Mouse (Mus musculus): ENCODE measurements around the gene Nek9.

Gene Nek9

DNA sequence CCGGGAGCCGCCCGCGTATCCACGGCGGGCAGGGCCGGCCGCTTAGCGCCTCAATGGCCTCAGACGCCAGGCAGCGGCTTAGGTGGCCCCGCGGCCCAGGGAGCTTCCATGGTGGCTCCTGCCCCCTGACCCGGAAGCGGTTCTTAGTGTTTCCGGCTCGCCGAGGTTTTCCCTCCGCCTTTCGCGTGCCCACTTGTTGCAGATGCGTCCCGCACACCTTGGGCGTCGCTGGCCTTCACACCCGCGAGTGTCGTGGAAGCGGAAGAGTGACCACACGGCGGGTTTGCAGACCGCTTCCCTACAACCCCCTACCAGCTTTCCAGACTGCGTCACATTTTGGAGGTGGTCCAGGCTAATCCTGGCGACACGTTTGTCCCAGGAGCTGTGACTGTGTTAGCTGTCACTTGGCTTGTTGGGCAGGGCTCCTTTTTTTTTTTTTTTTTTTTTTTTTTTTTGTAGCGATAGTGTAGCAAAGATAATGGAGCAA is at the start of gene Nek9:
Gene Nek9 (minus strand): TSS at position 120 of the 487 bp plus-strand sequence.
- DNase-seq (ENCODE audit: extremely low spot score): peak; percentile 94

DNA sequence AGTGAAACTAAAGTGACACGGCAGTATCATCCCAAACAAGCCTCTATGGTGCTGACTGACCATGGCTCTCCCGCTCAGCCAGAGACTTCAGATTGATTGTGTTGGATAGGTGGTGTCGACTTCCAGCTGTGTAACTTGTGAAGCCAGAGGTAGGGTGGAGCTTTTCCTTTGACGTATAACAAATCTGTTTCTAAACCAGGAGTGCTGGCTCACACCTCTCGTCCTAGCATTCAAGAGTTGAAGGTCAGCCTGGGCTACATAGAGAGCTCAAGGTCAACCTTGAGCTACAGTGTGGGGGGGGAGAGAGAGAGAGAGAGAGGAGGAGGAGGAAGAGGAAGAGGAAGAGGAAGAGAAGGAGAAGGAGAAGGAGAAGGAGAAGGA is 46.8 kb upstream of the Nek9 start:
- no peak for DNase-seq (ENCODE audit: extremely low spot score)

DNA sequence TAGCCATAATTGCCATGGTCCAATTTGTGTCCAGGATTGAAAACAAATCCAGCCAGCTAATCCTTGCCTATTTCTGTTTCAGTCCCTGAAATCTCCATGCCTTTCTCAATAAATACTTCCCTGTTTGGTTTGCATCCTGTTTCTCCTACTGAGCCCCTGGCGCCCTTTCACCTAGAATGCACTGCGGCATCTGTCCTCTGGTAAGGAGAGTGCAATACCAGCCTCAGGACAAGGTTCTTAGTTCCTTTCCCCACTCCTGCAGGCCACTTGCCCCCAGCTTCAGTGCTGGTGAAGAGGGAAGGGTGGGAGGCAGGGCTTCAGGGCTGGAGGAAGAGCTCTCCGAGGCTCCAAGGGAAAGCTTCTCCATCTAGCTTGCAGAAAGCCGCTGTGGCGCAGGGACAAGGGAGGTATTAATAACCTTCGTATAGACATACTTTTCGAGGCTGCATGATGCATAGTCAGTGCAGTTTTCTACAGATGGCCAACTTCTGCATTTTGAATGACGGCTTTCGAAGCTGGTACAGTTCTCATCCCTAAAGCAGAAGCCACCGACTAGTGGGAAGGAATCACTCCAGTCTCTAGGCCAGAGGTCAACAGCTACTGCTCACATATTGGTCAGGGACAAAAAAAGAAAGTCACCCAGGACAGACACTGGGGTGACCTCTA is 46.3 kb upstream of the Nek9 start:
- DNase-seq (ENCODE audit: extremely low spot score): no peak

DNA sequence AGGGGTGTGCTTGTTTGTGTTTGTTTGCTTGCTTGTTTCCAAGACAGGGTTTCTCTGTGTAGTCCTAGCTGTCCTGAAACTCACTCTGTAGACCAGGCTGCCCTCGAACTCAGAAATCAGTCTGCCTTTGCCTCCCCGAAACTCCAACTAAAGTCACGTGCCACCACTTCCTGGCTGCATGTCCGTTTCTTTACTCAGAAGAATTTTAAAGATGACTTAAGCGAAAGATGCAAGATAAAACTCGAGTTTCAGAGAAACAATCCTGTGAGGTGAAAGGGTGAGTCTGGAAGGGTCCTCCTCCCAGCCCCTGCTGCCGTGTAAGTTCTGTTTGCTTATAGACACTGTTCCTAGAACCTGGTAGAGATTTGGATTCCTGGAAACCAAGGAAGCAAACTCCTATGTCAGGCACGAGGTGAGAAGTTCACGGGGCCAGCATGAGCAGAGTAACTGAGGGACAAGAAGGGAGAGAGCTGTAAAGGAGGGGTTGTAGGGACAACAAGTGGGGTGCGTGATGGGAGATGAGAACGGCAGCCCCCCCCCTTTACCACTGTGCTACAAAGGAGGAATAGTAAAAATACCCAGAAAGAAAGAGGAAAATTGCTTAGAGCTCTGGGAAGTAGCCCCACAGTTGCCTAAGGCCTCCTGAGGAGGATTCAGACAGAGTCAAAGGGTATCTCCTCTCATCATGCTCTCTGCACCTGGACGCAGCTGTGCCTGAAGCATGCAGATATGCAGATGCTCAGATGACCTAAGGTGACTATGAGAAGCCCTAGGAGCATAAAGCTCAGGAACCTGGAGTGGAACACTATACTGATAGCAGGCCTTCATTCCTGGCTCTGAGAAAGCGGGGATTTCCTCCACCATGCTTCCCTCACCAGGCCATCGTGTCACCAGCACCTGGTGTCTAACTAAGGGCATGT is 43.9 kb upstream of the Nek9 start:
- DNase-seq (ENCODE audit: extremely low spot score): no peak

DNA sequence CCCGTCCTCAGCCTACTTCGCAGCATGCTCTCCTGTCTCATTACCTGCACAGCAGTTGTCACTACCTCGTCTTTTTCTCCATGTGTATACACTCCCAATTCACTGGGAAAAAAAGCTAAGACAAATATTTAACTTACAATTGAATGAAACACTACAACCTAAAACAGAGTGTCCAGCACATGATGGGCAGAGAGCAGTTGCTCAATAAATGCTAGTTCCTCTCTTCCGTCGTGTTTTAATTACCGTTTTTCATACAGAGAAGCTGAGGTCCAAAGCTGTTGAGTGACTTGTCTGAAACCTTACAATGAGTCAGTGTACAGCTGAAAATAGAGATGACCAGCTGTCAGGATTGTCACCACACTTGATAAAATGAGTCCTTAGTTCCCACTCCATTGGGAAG is 42.4 kb upstream of the Nek9 start:
- no peak for DNase-seq (ENCODE audit: extremely low spot score)

DNA sequence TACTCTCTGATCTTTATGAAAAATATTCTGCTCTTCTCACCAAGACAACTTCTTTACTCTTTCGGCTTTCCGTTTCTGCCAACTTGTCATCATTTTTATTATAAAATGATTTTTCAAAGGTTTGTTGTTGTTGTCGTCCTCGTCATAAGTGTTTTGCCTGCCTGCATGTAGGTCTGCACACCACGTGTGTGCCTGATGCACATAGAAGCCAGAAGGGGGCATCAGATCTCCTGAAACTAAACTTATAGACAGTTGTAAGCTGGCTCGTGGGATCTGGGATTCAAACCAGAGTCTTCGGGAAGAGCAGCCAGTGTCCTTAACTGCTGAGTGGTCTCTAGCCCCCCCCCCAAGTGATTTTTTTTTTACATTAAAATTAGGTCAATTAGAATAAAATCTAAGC is 41.8 kb upstream of the Nek9 start:
- no peak for DNase-seq (ENCODE audit: extremely low spot score)

DNA sequence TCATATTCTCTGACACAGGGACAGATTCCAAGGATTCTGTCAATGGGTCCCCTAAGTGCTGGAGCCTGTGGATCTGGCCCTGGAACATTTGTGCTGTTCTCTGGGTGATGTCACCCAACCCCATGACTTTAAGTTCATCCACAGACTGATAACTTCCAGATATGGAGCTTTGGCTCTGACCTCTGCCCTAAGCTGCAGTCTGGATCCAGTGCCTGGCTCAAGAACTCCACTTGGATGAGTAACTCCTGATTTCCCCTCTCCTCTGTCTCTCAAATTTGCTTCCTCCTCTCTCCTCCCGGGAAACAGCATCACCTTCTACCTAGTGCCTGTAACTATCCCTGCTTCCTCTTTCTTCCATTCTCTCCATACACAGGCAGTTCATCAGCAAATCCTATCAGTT is 41.1 kb upstream of the Nek9 start:
- DNase-seq (ENCODE audit: extremely low spot score): no peak

DNA sequence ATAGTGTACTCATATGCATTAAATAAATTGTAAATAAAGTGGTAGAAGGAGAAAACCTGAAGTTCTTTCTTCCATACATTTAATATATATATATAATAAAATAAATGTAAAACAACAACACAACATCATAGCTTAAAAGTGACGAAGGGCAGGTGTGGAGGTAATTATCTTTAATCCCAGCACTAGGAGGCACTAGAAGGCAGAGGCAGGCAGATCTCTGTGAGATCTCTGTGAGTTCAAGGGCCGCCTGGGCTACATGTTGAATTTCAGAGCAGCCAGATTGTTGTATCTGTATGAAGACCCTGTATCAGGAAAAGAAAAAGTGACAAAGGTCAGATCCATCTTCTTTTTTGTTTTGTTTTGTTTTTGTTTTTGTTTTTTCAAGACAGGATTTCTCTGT is 39.1 kb upstream of the Nek9 start:
- DNase-seq (ENCODE audit: extremely low spot score): no peak

DNA sequence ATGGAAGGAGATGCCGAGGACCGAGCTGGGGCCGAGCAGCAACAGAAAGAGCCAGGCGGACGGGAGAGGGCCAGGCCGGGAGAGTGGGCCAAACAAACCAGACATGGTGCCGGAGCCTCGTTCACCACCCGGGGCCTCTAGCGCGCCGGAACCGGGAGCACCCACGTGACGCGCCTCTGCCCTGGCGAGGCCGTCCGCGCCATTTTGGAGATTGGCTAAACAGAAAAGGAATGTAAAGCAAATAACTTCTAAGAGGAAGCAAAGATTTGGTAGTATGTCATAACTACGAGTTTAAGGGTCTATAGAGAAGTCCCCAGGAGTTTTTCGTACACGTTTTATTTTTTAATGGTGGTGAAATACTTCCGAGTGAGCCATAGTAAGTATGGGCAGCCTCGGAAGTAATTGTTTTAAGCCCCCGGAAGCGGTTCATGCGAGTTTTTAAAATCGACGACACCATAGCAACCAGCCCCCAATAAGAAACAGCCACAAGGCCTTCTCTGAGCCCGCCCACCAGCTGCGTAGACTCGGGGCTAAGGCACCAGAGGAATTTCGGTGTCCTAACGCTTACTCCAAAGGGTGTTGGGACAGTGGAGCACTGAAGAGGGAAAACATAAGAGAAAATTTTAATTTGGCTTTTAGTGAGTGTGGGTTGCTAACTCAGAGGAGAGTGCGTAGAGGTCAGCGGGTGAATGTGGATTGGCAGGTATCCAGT is 35.6 kb upstream of the Nek9 start, which contains the start of gene Tmed10:
Gene Tmed10 (minus strand): TSS at position 287 of the 712 bp plus-strand sequence.
- DNase-seq (ENCODE audit: extremely low spot score): peak; percentile 92

DNA sequence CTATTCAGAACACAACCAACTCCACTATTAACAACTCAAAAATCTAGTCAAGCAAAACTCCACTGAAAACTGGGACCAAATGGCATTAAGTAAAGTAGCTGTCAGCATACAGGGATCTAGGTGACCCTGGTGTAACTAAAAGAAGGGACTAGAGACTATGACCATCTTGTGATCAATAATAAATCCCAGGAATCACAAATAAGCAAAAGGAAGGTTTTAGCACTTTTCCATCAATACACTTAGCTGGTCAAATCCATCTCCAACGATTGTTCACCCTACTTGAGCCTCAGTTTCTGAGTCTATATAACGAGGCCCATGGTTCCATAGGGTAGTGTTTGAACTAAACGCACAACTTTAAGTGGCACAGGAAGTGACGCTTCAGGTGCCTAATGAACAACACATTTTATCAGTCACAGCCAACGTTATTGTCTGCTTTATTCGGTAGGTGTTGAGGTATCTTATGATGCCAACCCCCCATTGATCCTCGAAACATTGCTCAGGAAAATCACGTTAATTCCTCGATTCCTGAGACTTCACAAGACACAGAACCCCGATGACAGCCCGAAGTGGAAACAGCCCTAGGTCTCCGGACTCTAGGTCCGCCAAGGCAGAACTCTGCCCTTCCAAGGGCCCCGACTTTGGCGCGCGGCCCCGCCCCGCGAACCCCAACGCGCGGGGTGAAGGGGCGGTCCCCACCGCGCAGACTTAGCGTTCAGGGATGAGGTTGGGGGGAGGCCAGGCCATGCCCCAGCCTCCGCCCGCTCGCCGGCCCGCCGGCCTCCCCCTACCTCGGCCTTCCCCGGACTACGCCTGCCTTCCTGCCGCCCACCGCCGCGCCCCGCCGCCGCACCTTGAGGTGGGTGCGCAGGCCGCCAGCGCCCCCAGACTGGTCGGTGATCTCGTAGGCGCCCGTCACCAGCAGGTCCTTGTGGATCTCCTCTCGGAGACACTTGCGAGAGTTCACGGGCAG is 34.7 kb upstream of the Nek9 start:
- peak; percentile 42 for DNase-seq (ENCODE audit: extremely low spot score)

DNA sequence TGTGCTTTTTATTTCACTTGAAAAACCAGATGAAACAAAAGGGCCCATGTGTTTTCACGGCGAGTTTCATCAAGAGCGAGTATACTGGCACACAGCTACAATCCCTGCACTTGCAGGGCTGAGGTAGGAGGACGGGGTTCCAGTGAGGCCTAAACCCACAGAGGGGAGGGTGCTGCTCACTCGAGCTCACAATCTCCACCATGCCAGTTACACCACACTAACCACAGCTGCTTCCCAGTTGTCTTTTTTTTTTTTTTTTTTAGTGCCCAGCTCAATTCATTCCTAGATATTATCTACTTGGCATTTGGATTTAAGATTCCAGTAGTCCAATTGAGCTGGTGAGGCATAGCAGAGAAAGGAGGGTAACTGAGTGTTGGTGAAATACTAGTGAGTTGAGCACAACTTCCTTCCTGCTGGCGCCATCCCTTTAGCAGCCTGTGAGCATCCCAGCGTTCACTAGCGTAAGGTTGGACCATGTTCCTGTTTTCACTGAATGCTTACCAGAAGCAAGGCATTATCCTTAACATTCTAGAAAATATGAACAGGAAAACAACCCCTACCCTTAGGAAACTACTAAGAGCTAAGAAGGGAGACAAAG is 33.0 kb upstream of the Nek9 start:
- DNase-seq (ENCODE audit: extremely low spot score): no peak

DNA sequence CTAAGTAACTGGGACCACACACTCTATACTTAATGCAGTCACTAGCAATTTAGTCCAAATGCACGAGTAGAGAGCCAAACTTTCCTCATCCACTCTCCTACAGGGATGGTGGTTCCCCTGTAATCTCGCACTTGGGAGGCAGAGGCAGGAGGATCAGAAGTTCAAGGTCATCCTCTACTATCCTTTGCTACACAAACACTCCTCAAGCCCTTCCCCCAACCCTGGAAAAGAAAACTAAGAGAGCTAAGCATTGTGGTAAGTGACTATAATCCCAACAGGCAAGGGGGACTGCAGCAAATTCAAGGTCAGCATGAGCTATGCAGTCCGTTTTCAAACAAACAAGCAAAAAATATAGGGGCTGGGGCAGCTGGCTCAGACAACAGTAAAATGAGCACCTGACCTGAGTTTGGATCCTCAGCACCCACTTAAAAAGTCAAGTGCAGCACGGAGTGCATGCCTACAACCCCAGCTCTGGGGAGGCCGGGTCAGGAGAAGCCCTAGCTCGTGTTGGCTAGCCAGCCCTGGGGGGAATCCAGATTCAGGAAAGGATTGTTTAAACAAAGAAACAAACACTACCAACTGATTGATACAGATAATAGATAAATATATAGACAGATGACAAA is 29.4 kb upstream of the Nek9 start:
- DNase-seq (ENCODE audit: extremely low spot score): no peak

DNA sequence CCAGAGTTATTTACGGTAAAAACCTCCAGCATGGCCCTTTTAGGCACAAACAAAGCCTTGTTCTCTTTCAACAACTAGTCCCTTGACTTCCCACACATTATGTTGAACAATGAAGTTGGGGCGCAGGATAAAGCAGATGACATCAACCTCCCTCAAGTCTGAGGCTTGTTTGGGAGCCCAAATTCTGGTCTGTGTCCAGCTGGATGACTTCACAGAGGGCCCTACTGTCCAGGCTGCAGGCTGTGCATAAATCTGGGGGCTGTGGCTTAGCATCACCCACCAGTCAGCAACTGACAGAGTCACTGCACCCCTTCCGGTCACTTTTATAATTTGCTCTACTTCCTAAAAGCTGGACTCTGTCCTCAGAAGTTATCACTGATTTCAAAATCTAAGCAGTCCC is 27.1 kb upstream of the Nek9 start:
- no peak for DNase-seq (ENCODE audit: extremely low spot score)

DNA sequence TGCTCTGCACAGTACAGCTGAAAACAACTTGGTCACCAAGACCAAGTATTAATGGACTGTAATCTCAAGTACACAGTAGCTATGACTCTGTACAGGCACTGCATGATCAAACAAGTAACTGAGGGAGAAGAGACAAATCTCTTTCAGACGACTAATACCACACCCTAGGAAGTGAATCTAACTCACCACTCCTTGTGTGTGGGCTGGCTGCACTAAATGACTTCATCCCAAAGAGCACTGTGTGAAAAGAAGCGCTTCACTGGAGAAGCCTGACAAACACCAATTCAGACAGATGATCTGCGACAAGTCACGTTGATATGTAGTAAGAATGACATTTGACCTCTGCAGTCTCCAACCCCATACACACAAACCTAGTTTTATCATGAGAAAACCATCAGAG is 23.3 kb upstream of the Nek9 start:
- no peak for DNase-seq (ENCODE audit: extremely low spot score)

DNA sequence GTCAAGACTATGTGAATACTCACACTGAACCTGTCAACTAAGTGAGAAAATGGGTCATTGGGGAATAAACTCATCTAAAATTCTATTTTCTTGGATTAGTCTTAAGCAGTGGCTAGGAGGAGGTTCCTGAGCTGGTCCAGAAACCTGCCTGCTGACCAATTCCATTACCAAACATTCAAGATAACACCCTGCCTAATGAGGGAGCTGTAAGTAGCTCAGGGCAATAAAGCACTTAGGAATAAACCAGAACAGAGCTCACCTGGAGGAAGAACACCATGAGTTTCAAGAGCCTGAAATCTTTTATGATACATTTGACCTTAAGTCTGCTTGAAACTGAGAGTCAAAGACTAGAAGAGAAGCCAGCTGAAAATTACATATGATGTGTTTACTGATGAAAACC is 22.4 kb upstream of the Nek9 start:
- DNase-seq (ENCODE audit: extremely low spot score): no peak

DNA sequence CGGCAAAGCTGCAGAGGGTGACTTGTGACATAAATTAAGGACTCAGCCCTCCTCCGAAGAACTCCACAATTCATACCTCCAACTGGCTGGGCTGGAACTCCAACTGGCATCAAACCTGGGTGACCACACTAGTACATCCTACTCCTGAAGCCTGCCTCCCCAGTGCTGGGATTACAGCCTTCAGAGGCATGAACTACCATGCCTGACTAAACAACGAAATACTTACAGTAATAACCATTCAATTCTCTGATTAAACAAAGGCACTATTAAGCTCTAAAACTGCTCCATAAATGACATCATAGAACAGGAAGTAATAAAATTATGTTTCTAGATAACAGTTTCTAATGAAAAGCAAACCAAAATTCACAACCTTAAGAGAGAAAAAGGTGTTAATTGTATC is 22.0 kb upstream of the Nek9 start:
- no peak for DNase-seq (ENCODE audit: extremely low spot score)

DNA sequence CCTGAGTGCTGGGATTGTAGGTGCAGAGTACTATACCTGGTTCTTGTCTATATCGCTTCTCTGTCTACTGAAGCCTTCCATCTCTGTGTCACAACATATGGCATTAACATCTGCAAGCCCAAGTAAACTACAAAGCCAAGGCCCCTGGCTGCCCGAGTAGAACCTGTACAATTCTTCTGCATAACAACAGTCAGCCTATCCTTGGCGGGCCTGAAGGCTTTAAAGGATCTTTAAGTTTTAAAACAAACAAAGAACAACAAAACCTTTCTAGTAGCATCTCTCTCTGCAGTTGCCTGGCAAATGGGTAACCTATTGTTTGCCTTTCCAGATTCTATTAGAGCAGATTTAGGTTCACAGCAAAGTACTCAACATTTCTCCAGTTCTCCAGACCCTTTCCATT is 14.9 kb upstream of the Nek9 start:
- DNase-seq (ENCODE audit: extremely low spot score): no peak

DNA sequence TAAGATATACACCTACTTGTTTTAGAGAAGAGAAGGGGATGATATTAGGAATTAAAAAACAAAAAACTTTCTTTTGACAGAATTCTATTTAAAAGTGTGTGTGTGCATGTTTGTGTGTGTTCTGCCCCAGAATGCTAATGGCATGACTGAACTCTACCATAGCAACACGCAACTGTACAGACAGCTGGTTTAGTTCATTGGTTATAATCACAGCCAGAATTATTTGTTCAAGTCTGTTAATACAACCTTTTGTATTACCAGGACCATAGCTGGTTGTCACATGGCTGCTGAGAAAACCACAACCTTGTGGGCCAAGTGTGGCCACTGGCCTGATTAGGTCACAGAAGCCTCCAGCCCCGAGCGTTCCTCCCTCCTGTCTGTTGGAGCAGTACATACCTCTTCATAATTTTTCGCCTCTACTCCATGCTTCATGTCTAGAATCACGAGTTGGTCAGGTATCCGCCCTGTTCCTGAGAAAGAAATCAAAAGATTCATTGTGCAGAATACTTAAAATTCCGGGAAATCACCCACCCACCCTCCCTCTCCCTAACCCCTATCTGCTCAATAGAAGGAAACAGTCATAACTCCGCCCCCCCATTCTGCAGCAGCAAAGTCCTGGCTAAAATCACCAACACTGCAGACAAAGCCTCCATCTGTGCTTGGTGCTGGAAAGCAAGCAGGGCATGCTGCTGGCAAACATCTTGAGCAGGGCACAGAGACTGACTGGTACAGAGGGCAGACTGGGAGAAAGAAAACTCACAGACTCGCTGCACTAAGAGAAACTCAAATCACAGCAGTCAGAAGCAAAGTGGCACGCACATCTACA is 11.5 kb upstream of the Nek9 start:
- no peak for DNase-seq (ENCODE audit: extremely low spot score)

DNA sequence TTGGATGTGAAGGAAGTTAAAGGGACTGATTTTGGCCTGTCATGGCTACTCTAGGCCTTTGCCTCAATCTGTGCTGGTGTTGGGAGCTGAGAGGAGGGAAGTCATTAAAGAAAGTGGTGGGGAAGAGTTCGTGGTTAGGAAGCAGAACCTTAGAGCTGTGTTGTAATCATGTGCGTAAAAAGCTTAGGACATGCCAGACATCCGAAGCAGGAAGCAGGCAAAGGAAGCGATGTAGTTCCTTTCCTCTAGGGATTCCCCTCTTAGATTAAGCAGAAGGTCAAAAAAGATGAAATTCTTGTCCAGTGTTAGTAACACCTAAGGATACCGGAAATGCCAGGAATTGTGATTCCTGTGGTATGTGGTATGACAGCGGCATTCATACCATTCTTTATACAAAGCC is 9.2 kb upstream of the Nek9 start:
- DNase-seq (ENCODE audit: extremely low spot score): no peak

DNA sequence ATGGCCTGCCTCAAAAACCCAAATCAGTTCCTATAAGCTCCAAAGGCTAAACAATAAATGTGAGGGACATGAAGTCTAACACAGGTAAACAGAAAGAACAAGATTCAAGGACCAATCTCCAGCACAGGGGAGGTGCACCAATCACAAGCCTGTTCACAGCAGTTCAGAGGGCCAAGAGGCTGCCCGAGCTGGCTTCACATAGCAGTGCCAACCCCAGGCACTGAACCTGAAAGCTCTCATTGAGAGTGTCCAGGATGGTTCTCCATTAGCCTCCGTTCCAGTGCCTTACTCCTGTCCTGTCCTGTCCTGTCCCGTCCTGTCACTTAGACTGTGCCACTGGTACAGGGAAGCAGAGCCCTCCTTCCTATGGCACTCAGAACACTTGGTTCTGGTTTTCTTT is 8.0 kb upstream of the Nek9 start:
- no peak for DNase-seq (ENCODE audit: extremely low spot score)
